ENCODE assay signal across 8 mouse cellular contexts in the genomic region with DNA sequence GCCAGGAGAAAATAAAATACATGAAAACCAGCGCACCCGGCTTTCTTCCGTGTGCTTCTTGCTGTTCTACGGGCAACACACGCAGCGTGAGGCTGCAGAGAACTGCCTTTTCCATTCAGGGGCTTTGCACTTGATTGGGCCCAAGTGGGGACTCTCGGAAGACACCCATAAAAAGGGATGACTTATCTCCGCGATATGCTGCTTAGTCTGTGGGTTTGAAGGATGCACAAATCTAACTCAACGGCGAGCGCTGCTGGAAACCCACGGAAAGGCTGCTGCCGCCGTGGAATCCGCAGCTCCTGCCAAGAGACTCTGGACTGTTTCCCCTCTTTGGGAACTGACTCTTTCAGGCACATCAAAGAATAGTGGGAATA.
DNase-seq lines count a peak whose midpoint lies in the region; ATAC-seq and TF ChIP-seq lines count a peak whose summit lies in the region.

No protein-coding gene starts in this region.

- H3K27me3 ChIP-seq in kidney, embryonic 14.5 days (ENCODE audit: control insufficient read depth, insufficient read depth, low read length) = no peaks in the 10 kb centered on the region
- H3K27me3 ChIP-seq in stomach, embryonic 15.5 days (replicated peaks) = no peaks in the 10 kb centered on the region
- no peaks in the 10 kb centered on the region for H3K27me3 ChIP-seq in lung, postnatal 0 days (replicated peaks; ENCODE audit: insufficient read depth, low read length)

- TF ChIP-seq EP300 in lung, postnatal 0 days (IDR thresholded peaks at IDR 0.05) = no peak

- H3K4me1 ChIP-seq in kidney, embryonic 14.5 days (ENCODE audit: control insufficient read depth, insufficient read depth, low read length) = no peaks in the 10 kb centered on the region
- 0 out of 2 replicates have a peak, but pooled peaks cover 3% of the 10 kb centered on the region for H3K4me1 ChIP-seq in stomach, embryonic 15.5 days
- H3K4me1 ChIP-seq in lung, postnatal 0 days (ENCODE audit: insufficient read depth, low read depth, low read length) = no peaks in the 10 kb centered on the region

- WGBS in kidney, embryonic 14.5 days = 85% methylated on average over 16 of the region's 16 CpGs
- 73% methylated on average over 16 of the region's 16 CpGs for WGBS in stomach, embryonic 15.5 days
- WGBS in lung, postnatal 0 days = 80% methylated on average over 16 of the region's 16 CpGs

- no peaks in the 10 kb centered on the region for H3K36me3 ChIP-seq in kidney, embryonic 14.5 days (ENCODE audit: control insufficient read depth, insufficient read depth, low read length)
- H3K36me3 ChIP-seq in stomach, embryonic 15.5 days = no peaks in the 10 kb centered on the region
- no peaks in the 10 kb centered on the region for H3K36me3 ChIP-seq in lung, postnatal 0 days (ENCODE audit: insufficient read depth, low read length)

- peak; percentile 39 for DNase-seq in kidney, postnatal 10 days
- DNase-seq in frontal cortex, postnatal 25 days (ENCODE audit: low spot score in 2 of 2) = peak; percentile 19 to 42
- DNase-seq in left cerebral cortex, postnatal 25 days (ENCODE audit: low spot score in 2 of 2) = peak; percentile 52 to 89
- no peak for DNase-seq in c-Kit-positive CD71-positive TER-119-positive erythroid progenitor cells, embryonic 14.5 days (ENCODE audit: low spot score)
- DNase-seq in lung, postnatal 25 days (ENCODE audit: low spot score) = no peak
- DNase-seq in lung, postnatal 0 days (ENCODE audit: low spot score) = no peak

- no peak for ATAC-seq in kidney, embryonic 14.5 days (ENCODE audit: low FRiP score, low TSS enrichment)
- ATAC-seq in stomach, embryonic 15.5 days (ENCODE audit: insufficient read depth, low FRiP score, low read depth) = no peak
- no peak for ATAC-seq in lung, postnatal 0 days

- H3K9me3 ChIP-seq in kidney, embryonic 14.5 days (ENCODE audit: control insufficient read depth, low read length) = no peaks in the 10 kb centered on the region
- no peaks in the 10 kb centered on the region for H3K9me3 ChIP-seq in stomach, embryonic 15.5 days
- H3K9me3 ChIP-seq in lung, postnatal 0 days (ENCODE audit: low read length) = no peaks in the 10 kb centered on the region

- intact Hi-C loops in left cerebral cortex, postnatal 25 days (cut with DNase I) = loop anchor here (1.0 to 5.0 kb wide), 3 partner anchors 63 to 968 kb away; a partner anchor contains a TSS

- no peak overlapping the region for H3K9ac ChIP-seq in kidney, embryonic 14.5 days (ENCODE audit: low read depth, low read length)
- H3K9ac ChIP-seq in stomach, embryonic 15.5 days = no peak overlapping the region
- no peak overlapping the region for H3K9ac ChIP-seq in lung, postnatal 0 days (replicated peaks; ENCODE audit: low read depth)

- no peak for TF ChIP-seq CTCF in lung, postnatal 0 days (IDR thresholded peaks at IDR 0.05)

- no peak overlapping the region for H3K27ac ChIP-seq in kidney, embryonic 14.5 days (ENCODE audit: low read depth, low read length)
- 0 out of 2 replicates have a peak overlapping the region, but pooled peaks have one; percentile 2 for H3K27ac ChIP-seq in stomach, embryonic 15.5 days
- no peak overlapping the region for H3K27ac ChIP-seq in lung, postnatal 0 days (ENCODE audit: low read length)

- H3K4me3 ChIP-seq in kidney, embryonic 14.5 days (ENCODE audit: low read length) = no peak overlapping the region
- H3K4me3 ChIP-seq in stomach, embryonic 15.5 days (replicated peaks) = no peak overlapping the region
- H3K4me3 ChIP-seq in lung, postnatal 0 days (ENCODE audit: low read depth, low read length) = no peak overlapping the region

- H3K4me2 ChIP-seq in kidney, embryonic 14.5 days (replicated peaks; ENCODE audit: low read depth, low read length) = no peak overlapping the region
- peak overlapping the region; percentile 9; the same call in 1 of the 2 replicates for H3K4me2 ChIP-seq in stomach, embryonic 15.5 days
- no peak overlapping the region for H3K4me2 ChIP-seq in lung, postnatal 0 days (replicated peaks; ENCODE audit: low read depth, low read length)

Comparison
In these comparisons a context has a peak if more than half of its experiments do, and no peak if none do; other contexts are left out.
1. DNase-seq: peak in kidney, postnatal 10 days (single experiment), frontal cortex, postnatal 25 days (2 of 2) and left cerebral cortex, postnatal 25 days (2 of 2); none in c-Kit-positive CD71-positive TER-119-positive erythroid progenitor cells, embryonic 14.5 days (single experiment), lung, postnatal 25 days (single experiment) and lung, postnatal 0 days (single experiment).